Mouse (Mus musculus): ENCODE data around the gene Rasa2. TPM values are rescaled to one million over a fixed set of nuclear protein-coding genes. Genes with fewer than 3 reads are reported as not detected.
A peak's percentile ranks its signal among the peaks of the same experiment; 100 is the strongest.
"Not testable (repeated sequence)": the region's sequence is repeated elsewhere in the genome, so short reads cannot be mapped to it uniquely, and the experiment has no call there.

The Rasa2 gene
- polyA plus RNA-seq, 1 experiment from 2014 or later = 2.6 TPM

DNA sequence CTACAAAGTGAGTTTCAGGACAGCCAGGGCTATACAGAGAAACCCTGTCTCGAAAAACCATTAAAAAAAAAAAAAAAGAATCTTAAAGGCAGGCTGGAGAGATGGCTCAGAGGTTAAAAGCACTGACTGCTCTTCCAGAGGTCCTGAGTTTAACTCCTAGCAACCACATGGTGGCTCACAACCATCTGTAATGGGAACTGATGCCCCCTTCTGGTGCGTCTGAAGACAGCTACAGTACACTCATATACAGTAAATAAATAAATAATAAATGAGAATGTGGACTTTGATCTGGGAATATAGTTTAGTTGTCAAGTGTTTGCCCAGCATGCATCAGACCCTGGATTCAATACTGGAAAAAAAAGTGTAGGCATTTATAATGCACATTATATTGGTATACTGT lies 109.8 kb downstream of the Rasa2 start:
- WGBS (ENCODE audit: insufficient replicate concordance) = 77% methylated on average over 2 of the region's 2 CpGs
- not testable (repeated sequence) for ATAC-seq (ENCODE audit: low read depth); H3K4me2 ChIP-seq (ENCODE audit: low read depth, low read length); H3K9ac ChIP-seq (ENCODE audit: low read depth, low read length); H3K27me3 ChIP-seq (ENCODE audit: control insufficient read depth, insufficient read depth, low read depth, low read length); H3K36me3 ChIP-seq (ENCODE audit: control insufficient read depth, insufficient read depth); H3K4me3 ChIP-seq (ENCODE audit: low read depth, low read length); H3K9me3 ChIP-seq (replicated peaks; ENCODE audit: control insufficient read depth, low read length); H3K27ac ChIP-seq (ENCODE audit: low read length); H3K4me1 ChIP-seq (ENCODE audit: control insufficient read depth, low read depth, low read length)

DNA sequence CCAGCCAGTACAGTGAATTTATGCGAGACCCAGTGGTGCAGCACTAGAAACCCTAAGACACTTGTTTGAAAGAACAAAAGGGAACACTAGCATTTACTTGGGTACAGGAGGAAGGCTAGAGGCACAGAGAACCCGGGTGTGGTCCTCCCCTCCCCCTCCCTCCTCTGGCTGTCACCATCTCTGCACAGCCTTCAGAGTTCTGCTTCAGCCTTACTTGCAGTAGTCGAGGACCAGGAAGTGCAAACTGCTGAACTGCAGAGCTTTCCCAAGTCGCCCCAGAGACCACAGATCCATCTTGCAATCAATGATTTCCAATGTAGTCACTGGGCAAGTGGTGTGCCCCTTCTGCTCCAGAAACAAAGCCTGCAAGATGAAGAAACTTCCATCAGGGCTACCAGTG lies 114.0 kb downstream of the Rasa2 start:
- Histone ChIP-seq H3K4me3 (ENCODE audit: low read depth, low read length) (no peak overlapping the region), H3K36me3 (ENCODE audit: control insufficient read depth, insufficient read depth) (no peaks in the 10 kb centered on the region), H3K4me1 (ENCODE audit: control insufficient read depth, low read depth, low read length) (peaks cover 11% of the 10 kb centered on the region), H3K27me3 (ENCODE audit: control insufficient read depth, insufficient read depth, low read depth, low read length) (no peaks in the 10 kb centered on the region), H3K27ac (ENCODE audit: low read length) (no peak overlapping the region), H3K4me2 (ENCODE audit: low read depth, low read length) (no peak overlapping the region), H3K9me3 (replicated peaks; ENCODE audit: control insufficient read depth, low read length) (no peaks in the 10 kb centered on the region), H3K9ac (ENCODE audit: low read depth, low read length) (no peak overlapping the region)
- ATAC-seq (ENCODE audit: low read depth) = peak; percentile 47; the same call in 1 of the 2 replicates
- WGBS (ENCODE audit: insufficient replicate concordance) = 17% methylated on average over 4 of the region's 4 CpGs

DNA sequence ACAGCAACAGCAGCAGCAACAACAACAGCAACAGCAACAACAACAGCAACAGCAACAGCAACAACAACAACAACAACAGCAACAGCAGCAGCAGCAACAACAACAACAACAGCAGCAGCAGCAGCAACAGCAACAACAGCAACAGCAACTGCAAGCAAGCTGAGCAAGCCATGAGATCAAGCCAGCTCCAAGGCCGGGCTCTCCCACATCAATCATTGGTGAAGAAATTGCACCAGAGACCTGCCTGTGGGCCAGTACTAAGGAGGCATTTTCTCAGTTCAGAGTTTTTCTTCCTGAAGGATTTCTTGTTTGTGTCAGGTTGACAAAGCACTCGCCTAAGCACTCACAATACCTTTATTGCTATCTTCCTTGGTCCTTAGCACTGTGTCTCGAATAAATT lies 114.6 kb downstream of the Rasa2 start:
- no peaks in the 10 kb centered on the region for H3K27me3 ChIP-seq (ENCODE audit: control insufficient read depth, insufficient read depth, low read depth, low read length)
- no peaks in the 10 kb centered on the region for H3K36me3 ChIP-seq (ENCODE audit: control insufficient read depth, insufficient read depth)
- H3K9me3 ChIP-seq (replicated peaks; ENCODE audit: control insufficient read depth, low read length) = no peaks in the 10 kb centered on the region
- H3K27ac ChIP-seq (ENCODE audit: low read length) = no peak overlapping the region
- ATAC-seq (ENCODE audit: low read depth) = no peak
- no peak overlapping the region for H3K4me3 ChIP-seq (ENCODE audit: low read depth, low read length)
- 62% methylated on average over 3 of the region's 3 CpGs for WGBS (ENCODE audit: insufficient replicate concordance)
- H3K9ac ChIP-seq (ENCODE audit: low read depth, low read length) = no peak overlapping the region
- no peak overlapping the region for H3K4me2 ChIP-seq (ENCODE audit: low read depth, low read length)
- H3K4me1 ChIP-seq (ENCODE audit: control insufficient read depth, low read depth, low read length) = peaks cover 11% of the 10 kb centered on the region

DNA sequence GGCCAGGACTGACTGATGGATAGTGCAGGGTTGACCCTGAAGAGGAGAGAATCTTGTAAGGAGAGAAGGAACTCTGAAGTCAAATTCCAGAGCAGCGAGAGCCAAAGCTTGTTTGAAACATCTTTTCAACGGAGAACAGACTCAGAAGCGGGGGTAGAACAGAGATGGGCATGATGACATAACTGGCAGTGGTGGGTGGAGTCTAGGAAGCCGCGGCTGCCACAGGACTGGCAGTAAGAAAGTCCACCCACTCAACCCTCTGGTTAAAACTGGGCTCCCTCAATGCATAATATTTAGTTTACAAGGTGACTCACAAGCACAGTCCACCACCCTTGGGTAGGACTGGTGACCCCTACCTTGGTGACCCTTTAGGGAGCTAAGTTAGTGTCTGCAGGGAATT lies 115.7 kb downstream of the Rasa2 start:
- WGBS (ENCODE audit: insufficient replicate concordance) = 60% methylated on average over 5 of the region's 5 CpGs
- Histone ChIP-seq H3K27ac (ENCODE audit: low read length) (no peak overlapping the region), H3K4me2 (ENCODE audit: low read depth, low read length) (no peak overlapping the region), H3K4me3 (ENCODE audit: low read depth, low read length) (no peak overlapping the region), H3K9ac (ENCODE audit: low read depth, low read length) (no peak overlapping the region), H3K36me3 (ENCODE audit: control insufficient read depth, insufficient read depth) (no peaks in the 10 kb centered on the region), H3K9me3 (replicated peaks; ENCODE audit: control insufficient read depth, low read length) (no peaks in the 10 kb centered on the region), H3K27me3 (ENCODE audit: control insufficient read depth, insufficient read depth, low read depth, low read length) (no peaks in the 10 kb centered on the region), H3K4me1 (ENCODE audit: control insufficient read depth, low read depth, low read length) (peaks cover 11% of the 10 kb centered on the region)
- ATAC-seq (ENCODE audit: low read depth) = no peak

DNA sequence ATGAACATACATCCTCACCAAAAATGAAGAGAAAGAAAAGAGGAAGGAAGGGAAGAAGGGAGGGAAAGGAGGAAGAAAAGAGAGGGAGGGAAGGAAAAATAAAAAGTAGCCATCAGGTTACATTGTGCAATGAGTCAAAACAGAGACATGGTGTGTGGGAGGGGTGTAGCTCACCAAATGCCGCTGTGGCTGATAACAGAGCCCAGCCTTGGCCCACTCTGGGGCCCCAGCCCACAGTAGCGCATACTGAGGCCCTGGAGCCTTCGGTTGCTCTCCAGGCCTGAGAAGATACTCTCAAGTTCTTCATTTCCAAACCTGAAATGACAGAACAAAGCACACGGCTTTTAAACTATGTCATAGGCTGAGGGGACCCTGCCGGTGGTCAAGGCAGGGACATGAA lies 117.1 kb downstream of the Rasa2 start:
- Histone ChIP-seq H3K9me3 (replicated peaks; ENCODE audit: control insufficient read depth, low read length) (no peaks in the 10 kb centered on the region), H3K4me3 (ENCODE audit: low read depth, low read length) (no peak overlapping the region), H3K27me3 (ENCODE audit: control insufficient read depth, insufficient read depth, low read depth, low read length) (no peaks in the 10 kb centered on the region), H3K4me2 (ENCODE audit: low read depth, low read length) (peak overlapping the region; percentile 28; the same call in 1 of the 2 replicates), H3K9ac (ENCODE audit: low read depth, low read length) (no peak overlapping the region), H3K27ac (ENCODE audit: low read length) (no peak overlapping the region), H3K4me1 (ENCODE audit: control insufficient read depth, low read depth, low read length) (peaks cover 11% of the 10 kb centered on the region), H3K36me3 (ENCODE audit: control insufficient read depth, insufficient read depth) (no peaks in the 10 kb centered on the region)
- 19% methylated on average over 5 of the region's 5 CpGs for WGBS (ENCODE audit: insufficient replicate concordance)
- ATAC-seq (ENCODE audit: low read depth) = peak; percentile 70

DNA sequence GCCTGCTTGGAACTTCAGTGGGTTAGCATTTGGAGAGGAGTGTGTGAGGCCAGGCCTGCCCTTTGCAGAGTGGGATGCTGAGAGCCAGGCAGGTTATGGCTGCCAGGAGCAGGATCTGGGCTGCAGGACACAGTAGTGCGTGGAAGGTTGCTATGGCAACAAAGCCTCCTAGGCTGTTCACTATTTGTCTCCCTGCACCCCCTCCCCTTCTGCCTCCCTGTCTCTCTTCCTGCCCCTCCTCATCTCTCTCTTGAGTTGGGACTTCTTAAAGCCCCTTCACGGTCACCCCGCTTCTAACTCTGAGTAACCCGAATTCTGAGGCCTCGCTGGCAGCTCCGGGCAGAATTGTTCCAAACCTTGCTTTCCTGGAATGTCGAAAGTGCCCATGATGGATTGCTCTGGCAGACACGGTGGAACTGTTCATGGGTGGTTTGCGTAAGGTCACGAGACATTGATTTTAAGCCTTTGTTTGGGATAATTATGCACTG lies 125.4 kb downstream of the Rasa2 start:
- Histone ChIP-seq H3K4me2 (ENCODE audit: low read depth, low read length) (no peak overlapping the region), H3K27ac (ENCODE audit: low read length) (no peak overlapping the region), H3K36me3 (ENCODE audit: control insufficient read depth, insufficient read depth) (no peaks in the 10 kb centered on the region), H3K4me3 (ENCODE audit: low read depth, low read length) (no peak overlapping the region), H3K4me1 (ENCODE audit: control insufficient read depth, low read depth, low read length) (no peaks in the 10 kb centered on the region), H3K9me3 (replicated peaks; ENCODE audit: control insufficient read depth, low read length) (no peaks in the 10 kb centered on the region), H3K27me3 (ENCODE audit: control insufficient read depth, insufficient read depth, low read depth, low read length) (no peaks in the 10 kb centered on the region; the same call in 1 of the 2 replicates), H3K9ac (ENCODE audit: low read depth, low read length) (no peak overlapping the region)
- no peak for ATAC-seq (ENCODE audit: low read depth)
- 46% methylated on average over 10 of the region's 10 CpGs for WGBS (ENCODE audit: insufficient replicate concordance)

DNA sequence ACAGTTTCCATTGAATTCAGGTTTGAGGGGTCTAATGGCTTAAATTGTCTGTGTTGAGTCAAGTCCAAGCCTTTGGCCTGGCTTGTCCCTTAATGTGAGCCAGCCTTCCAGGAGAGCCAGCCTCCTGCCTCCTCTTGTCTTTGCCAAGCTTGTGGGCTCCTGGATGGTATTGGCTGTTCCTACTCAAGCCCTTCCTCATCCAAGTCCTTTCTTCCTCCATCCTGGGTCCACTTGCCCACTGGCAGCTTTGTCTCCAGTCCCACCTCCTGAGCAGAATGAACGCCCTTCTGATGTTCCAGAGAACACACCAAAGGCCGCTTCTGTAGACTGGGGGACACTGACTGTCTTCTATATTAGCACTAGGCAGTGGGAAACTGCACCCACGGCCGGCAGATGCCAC lies 126.3 kb downstream of the Rasa2 start:
- ATAC-seq (ENCODE audit: low read depth) = no peak
- no peaks in the 10 kb centered on the region for H3K36me3 ChIP-seq (ENCODE audit: control insufficient read depth, insufficient read depth)
- H3K9ac ChIP-seq (ENCODE audit: low read depth, low read length) = no peak overlapping the region
- WGBS (ENCODE audit: insufficient replicate concordance) = 68% methylated on average over 4 of the region's 4 CpGs
- H3K4me1 ChIP-seq (ENCODE audit: control insufficient read depth, low read depth, low read length) = no peaks in the 10 kb centered on the region
- no peak overlapping the region for H3K4me3 ChIP-seq (ENCODE audit: low read depth, low read length)
- H3K27ac ChIP-seq (ENCODE audit: low read length) = no peak overlapping the region
- no peaks in the 10 kb centered on the region for H3K9me3 ChIP-seq (replicated peaks; ENCODE audit: control insufficient read depth, low read length)
- H3K27me3 ChIP-seq (ENCODE audit: control insufficient read depth, insufficient read depth, low read depth, low read length) = no peaks in the 10 kb centered on the region; the same call in 1 of the 2 replicates
- H3K4me2 ChIP-seq (ENCODE audit: low read depth, low read length) = no peak overlapping the region

DNA sequence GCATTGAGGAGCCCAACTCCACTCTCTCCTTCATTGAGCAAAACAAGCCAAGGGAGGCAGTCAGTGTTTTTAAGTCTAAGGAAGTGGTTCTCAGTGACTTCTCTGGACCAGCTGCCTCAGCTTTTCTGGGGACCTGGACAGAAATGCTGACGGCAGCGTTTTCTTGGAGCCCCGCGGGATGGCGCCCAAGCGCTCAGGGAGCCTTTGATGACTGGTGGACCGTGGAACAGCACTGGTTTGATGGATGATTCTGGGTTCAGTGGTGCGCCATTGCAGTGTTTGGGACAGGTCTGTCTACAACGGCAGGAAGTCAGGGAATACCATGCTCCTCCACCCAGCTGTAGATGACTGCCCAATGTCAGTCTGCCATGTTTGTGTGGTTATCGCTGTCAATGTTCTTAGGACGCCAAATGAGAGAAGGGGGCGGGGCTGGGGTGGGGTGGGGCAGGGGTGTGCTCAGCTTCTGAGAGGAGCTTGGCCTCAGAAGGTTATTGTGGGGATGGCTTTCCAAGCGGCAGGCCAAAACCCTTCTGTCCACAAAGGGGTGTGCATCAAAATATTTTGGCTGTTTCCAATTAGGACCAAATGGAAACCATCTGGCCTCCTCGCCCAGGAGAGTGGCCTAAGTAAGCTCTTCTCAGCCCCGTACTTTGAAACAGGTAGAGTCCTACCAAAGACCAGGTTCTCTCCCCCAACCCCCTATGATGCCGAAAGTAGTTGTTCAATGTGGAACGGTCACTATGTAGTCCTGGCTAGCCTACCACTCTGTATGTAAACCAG lies 127.1 kb downstream of the Rasa2 start:
- Histone ChIP-seq H3K9ac (ENCODE audit: low read depth, low read length) (no peak overlapping the region), H3K27me3 (ENCODE audit: control insufficient read depth, insufficient read depth, low read depth, low read length) (no peaks in the 10 kb centered on the region; the same call in 1 of the 2 replicates), H3K36me3 (ENCODE audit: control insufficient read depth, insufficient read depth) (no peaks in the 10 kb centered on the region), H3K4me1 (ENCODE audit: control insufficient read depth, low read depth, low read length) (no peaks in the 10 kb centered on the region), H3K4me2 (ENCODE audit: low read depth, low read length) (no peak overlapping the region), H3K27ac (ENCODE audit: low read length) (no peak overlapping the region), H3K9me3 (replicated peaks; ENCODE audit: control insufficient read depth, low read length) (no peaks in the 10 kb centered on the region), H3K4me3 (ENCODE audit: low read depth, low read length) (no peak overlapping the region)
- 76% methylated on average over 17 of the region's 17 CpGs for WGBS (ENCODE audit: insufficient replicate concordance)
- ATAC-seq (ENCODE audit: low read depth) = no peak

DNA sequence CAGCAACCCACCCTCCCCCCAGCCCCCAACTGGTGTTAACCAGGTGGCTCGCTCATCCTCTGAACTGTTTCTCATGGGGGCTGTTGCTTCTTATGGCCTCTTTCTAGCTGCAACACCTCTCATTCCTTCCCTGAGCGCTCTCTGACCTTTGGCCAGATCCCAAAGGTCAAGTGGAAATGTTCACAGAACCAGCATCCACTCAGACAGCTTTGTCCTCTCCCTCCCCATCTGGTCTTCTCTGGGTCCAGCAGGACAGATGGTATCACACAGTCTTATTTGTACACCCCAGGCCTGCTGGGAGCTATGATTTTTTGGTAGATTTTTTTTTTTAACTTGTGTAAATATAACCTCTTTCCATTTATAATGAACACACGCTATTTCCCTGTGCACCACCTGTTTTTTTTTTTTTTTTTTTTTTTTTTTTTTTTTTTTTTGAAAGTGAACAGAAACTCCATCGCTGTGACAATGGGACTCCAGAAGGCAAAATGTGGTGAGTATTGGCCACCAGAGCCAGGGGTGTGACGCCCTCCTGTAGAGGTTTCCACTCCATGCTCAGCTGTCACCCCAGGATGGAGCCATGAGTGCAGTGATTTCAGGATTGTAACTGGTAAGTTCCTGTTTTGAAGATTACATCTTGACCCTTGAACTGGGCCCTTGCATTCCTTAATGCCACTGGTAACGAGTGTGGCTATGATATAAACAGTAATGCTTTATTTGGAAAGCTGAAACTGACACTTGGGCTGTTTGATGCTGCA lies 128.4 kb downstream of the Rasa2 start:
- H3K36me3 ChIP-seq (ENCODE audit: control insufficient read depth, insufficient read depth) = no peaks in the 10 kb centered on the region
- H3K4me3 ChIP-seq (ENCODE audit: low read depth, low read length) = no peak overlapping the region
- no peak for ATAC-seq (ENCODE audit: low read depth)
- WGBS (ENCODE audit: insufficient replicate concordance) = 63% methylated on average over 6 of the region's 6 CpGs
- no peak overlapping the region for H3K9ac ChIP-seq (ENCODE audit: low read depth, low read length)
- H3K9me3 ChIP-seq (replicated peaks; ENCODE audit: control insufficient read depth, low read length) = no peaks in the 10 kb centered on the region
- H3K27ac ChIP-seq (ENCODE audit: low read length) = no peak overlapping the region
- H3K27me3 ChIP-seq (ENCODE audit: control insufficient read depth, insufficient read depth, low read depth, low read length) = no peaks in the 10 kb centered on the region; the same call in 1 of the 2 replicates
- H3K4me2 ChIP-seq (ENCODE audit: low read depth, low read length) = no peak overlapping the region
- no peaks in the 10 kb centered on the region for H3K4me1 ChIP-seq (ENCODE audit: control insufficient read depth, low read depth, low read length)

Data from liver, embryonic 16.5 days (tissue).